Mouse (Mus musculus) neural tube, embryonic 11.5 days (tissue): ENCODE results near the gene Cdc42ep1. TPM values are rescaled to one million over a fixed set of nuclear protein-coding genes. Genes with fewer than 3 reads are reported as not detected.
A peak's percentile ranks its signal among the peaks of the same experiment; 100 is the strongest.
"Not testable (repeated sequence)": the region's sequence is repeated elsewhere in the genome, so short reads cannot be mapped to it uniquely, and the experiment has no call there.

Experiments used
- ATAC-seq: fragments of 200-750 bp; cut with Nextera tagmentation; 2 replicates; pipeline ENCODE4 v1.8.0; 2017; ENCODE audit warnings: moderate number of reproducible peaks, mild to moderate bottlenecking, moderate TSS enrichment, moderate library complexity; ENCODE audit not compliant: insufficient read depth, low FRiP score, low TSS enrichment
- DNase-seq: peaks from one replicate; pipeline ENCODE4 v3.0.0-alpha.2; 2015; ENCODE audit warnings: low spot score
- H3K27ac ChIP-seq: fragments of 300-500 bp; sonication (generic); 2 replicates; pipeline ENCODE4 v1.5.1; 2014; ENCODE audit warnings: low read depth, mild to moderate bottlenecking, low read length
- H3K27me3 ChIP-seq: fragments of 300-500 bp; sonication (generic); 2 replicates; pipeline ENCODE4 v1.6.1; 2014; ENCODE audit warnings: mild to moderate bottlenecking, low read length, mixed read lengths; ENCODE audit not compliant: control insufficient read depth, insufficient read depth
- H3K36me3 ChIP-seq: fragments of 300-500 bp; sonication (generic); 2 replicates; pipeline ENCODE4 v1.6.1; 2014; ENCODE audit warnings: mild to moderate bottlenecking, low read length, moderate library complexity, mixed read lengths; ENCODE audit not compliant: control insufficient read depth, insufficient read depth
- H3K4me1 ChIP-seq: fragments of 300-500 bp; sonication (generic); 2 replicates; pipeline ENCODE4 v1.6.1; 2014; ENCODE audit warnings: low read length, mixed read lengths; ENCODE audit not compliant: control insufficient read depth, insufficient read depth
- H3K4me2 ChIP-seq: fragments of 300-500 bp; sonication (generic); 2 replicates; pipeline ENCODE4 v1.6.1; 2014; ENCODE audit warnings: low read depth, mild to moderate bottlenecking, moderate library complexity
- H3K4me3 ChIP-seq: fragments of 300-500 bp; sonication (generic); 2 replicates; pipeline ENCODE4 v1.5.1; 2014; ENCODE audit warnings: low read depth, low read length
- H3K9ac ChIP-seq: fragments of 300-500 bp; sonication (generic); 2 replicates; pipeline ENCODE4 v1.6.1; 2014; ENCODE audit warnings: mild to moderate bottlenecking, low read length
- H3K9me3 ChIP-seq: fragments of 300-500 bp; sonication (generic); 2 replicates; pipeline ENCODE4 v1.6.1; 2016; ENCODE audit warnings: low read length; ENCODE audit not compliant: control insufficient read depth
- WGBS: fragments of 180-500 bp; shearing (Covaris S2); extraction: QIAGEN DNeasy Blood & Tissue Kit; methylation state at CpG from one replicate; pipeline ENCODE4 v1.1.7; 2014; 5-methylcytosine and 5-hydroxymethylcytosine counted together
- polyA plus RNA-seq: library from polyadenylated mRNA; unstranded; fragments of >200 nt; fragmentation: Nextera tagmentation; extraction: Ambion mirVana; gene quantifications from 2 replicates; pipeline ENCODE4 v1.2.1, GENCODE M21; 2014

The Cdc42ep1 gene
- polyA plus RNA-seq, 1 experiment from 2014 or later, result 14.0 TPM

DNA sequence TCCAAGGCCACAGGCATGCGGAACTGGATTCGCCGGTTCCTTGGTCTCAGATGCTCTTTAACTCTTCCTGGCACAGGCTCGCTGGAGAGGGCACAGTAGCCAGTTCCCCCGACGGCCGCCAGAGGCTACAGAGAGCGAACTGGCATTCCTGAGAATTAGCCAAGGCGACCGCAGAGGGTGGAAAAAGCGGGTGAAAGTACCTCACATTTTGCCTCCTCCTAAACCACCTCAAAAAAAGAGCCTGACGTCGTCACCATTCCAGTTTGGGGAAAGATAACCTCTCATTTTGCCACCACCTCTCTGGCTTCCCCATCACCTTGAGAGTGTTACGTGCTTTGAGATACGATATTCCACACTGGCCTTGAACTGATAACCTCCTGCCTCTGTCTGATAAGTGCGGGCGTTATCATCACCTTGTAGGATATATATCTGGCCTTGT is 33.9 kb downstream of the Cdc42ep1 start:
- peak overlapping the region; percentile 74 for H3K4me3 ChIP-seq
- H3K9ac ChIP-seq, result peak overlapping the region; percentile 88
- ATAC-seq (0 out of 2 replicates have a peak, but pooled peaks have one; percentile 18), DNase-seq (peak; percentile 86)
- peaks cover 6% of the 10 kb centered on the region; the same call in 1 of the 2 replicates for H3K4me1 ChIP-seq
- H3K9me3 ChIP-seq, result no peaks in the 10 kb centered on the region
- no peaks in the 10 kb centered on the region for H3K27me3 ChIP-seq
- 5% methylated on average over 17 of the region's 17 CpGs for WGBS
- H3K27ac ChIP-seq, result peak overlapping the region; percentile 98
- no peaks in the 10 kb centered on the region for H3K36me3 ChIP-seq
- peak overlapping the region; percentile 88 for H3K4me2 ChIP-seq

DNA sequence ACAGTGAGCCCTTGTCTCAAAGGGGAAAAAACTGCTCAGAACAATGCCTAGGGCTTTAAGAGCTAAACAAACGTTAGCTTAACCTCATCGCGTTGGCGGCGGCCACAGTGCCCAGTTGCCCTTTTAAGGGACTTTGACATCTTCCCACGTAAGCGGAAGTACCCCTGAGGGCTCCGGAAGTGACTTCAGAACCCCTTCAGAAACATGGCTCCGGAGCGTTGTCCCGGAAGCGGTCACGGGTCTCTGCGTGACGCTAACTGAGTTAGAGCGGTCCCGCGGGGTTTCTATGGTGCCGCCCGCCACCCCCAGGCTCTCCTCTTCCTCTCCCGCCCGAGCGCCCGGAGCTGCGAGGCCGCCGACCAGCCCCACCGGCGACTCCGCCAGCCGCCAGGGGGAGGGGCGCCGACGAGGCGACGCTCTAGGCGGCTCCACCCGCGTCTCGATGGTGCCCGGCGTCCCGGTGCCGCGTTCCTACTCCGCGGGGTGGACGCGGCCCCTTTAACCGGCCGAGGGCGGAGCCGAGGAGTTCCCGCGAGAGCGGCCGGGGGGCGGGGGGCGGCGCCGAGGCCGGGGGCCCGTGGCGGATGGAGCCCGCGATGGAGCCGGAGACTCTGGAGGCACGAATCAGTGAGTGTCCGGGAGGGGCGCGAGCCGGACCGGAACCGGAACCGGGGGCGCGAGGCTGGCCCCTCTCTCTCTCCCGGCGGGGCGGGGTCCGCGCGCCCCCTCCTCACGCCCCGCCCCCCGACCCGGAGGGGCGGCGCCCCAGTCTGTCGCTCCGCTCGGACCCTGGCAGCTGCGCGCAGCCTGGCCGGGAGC is 34.8 kb downstream of the Cdc42ep1 start, which contains the start of gene Gga1:
Gene Gga1 (plus strand): TSS at position 200 of the 819 bp plus-strand sequence.
- no peaks in the 10 kb centered on the region for H3K36me3 ChIP-seq
- H3K27me3 ChIP-seq, result no peaks in the 10 kb centered on the region
- H3K27ac ChIP-seq, result peak within 1 kb of the TSS; percentile 98
- H3K4me2 ChIP-seq, result peak within 1 kb of the TSS; percentile 88
- peak within 1 kb of the TSS; percentile 88 for H3K9ac ChIP-seq
- DNase-seq (peak; percentile 95), ATAC-seq (peak; percentile 89)
- under 1% methylated on average over 72 of the region's 95 CpGs for WGBS
- H3K9me3 ChIP-seq, result no peaks in the 10 kb centered on the region
- H3K4me3 ChIP-seq, result peak within 1 kb of the TSS; percentile 74
- peaks cover 6% of the 10 kb centered on the region; the same call in 1 of the 2 replicates for H3K4me1 ChIP-seq

- Histone ChIP-seq H3K36me3 (no peaks in the 10 kb centered on the region), H3K9ac (peak overlapping the region; percentile 88), H3K27me3 (no peaks in the 10 kb centered on the region), H3K27ac (peak overlapping the region; percentile 98), H3K4me2 (peak overlapping the region; percentile 88), H3K9me3 (no peaks in the 10 kb centered on the region), H3K4me3 (peak overlapping the region; percentile 74), H3K4me1 (peaks cover 6% of the 10 kb centered on the region; the same call in 1 of the 2 replicates)
- ATAC-seq, result peak; percentile 31; the same call in 1 of the 2 replicates
- DNase-seq, result no peak
- under 1% methylated on average over 17 of the region's 17 CpGs for WGBS
Observed at GRCm38 (mm10) chr15:78877810-78878390, 35.5 kb downstream of the Cdc42ep1 start.

DNA sequence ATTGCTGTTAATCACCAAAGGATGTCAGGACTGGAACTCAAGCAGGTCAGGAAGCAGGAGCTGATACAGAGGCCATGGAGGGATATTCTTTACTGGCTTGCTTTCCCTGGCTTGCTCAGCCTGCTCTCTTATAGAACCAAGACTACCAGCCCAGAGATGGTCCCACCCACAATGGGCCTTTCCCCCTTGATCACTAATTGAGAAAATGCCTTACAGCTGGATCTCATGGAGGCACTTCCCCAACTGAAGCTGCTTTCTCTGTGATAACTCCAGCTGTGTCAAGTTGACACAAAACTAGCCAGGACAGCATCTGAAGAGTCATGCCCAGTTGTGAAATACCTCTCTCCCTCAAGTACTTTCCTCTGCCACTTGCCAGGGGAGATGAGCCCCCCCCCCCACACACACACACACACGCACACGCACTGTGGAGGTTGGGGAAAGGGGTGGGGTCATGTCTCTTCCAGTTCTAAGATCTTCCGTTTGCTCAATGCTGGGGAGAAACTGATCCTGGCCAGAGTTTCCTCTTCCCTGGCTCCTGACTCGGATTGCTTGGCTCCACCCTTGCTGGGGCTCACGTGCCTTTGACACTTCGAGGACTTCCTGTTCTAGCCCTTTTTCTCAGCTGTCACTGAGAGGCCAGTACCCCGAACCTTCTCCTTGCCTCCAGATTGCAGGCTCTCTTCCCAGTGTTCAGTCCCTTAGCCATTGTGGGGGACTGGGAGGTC is 36.5 kb downstream of the Cdc42ep1 start:
- H3K9ac ChIP-seq, H3K4me2 ChIP-seq, H3K27ac ChIP-seq, DNase-seq, H3K4me3 ChIP-seq, H3K27me3 ChIP-seq, H3K36me3 ChIP-seq, H3K9me3 ChIP-seq, ATAC-seq, H3K4me1 ChIP-seq: not testable (repeated sequence)
- 74% methylated on average over 7 of the region's 7 CpGs for WGBS

GRCm38 (mm10) chr15:78880432-78880831 is 38.0 kb downstream of the Cdc42ep1 start:
- WGBS, result 94% methylated on average over 8 of the region's 8 CpGs
- H3K27ac ChIP-seq, result no peak overlapping the region
- H3K4me3 ChIP-seq, result no peak overlapping the region
- DNase-seq (no peak), ATAC-seq (no peak)
- H3K4me1 ChIP-seq, result peaks cover 6% of the 10 kb centered on the region; the same call in 1 of the 2 replicates
- no peaks in the 10 kb centered on the region for H3K9me3 ChIP-seq
- no peak overlapping the region for H3K9ac ChIP-seq
- no peak overlapping the region for H3K4me2 ChIP-seq
- peaks cover 14% of the 10 kb centered on the region for H3K36me3 ChIP-seq
- no peaks in the 10 kb centered on the region for H3K27me3 ChIP-seq

DNA sequence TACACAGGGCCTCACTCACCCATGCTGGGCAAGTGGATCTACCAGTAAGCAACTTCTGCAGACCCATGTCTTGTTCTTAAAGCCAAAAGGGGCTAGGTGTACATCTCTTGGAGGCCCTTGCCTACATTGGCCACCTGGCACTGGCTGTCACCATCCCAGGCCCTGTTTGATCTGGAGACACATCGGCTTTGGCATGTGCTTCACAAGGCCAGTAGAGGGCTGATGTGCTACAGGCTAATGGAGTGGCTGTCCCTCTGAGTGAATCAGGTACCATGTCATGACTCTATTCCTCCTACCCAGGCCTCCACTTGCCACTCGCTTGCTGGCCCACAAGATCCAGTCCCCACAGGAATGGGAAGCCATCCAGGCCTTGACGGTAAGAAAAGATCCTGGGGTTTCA is 39.4 kb downstream of the Cdc42ep1 start:
- ATAC-seq (no peak), DNase-seq (no peak)
- Histone ChIP-seq H3K27ac (no peak overlapping the region), H3K9ac (no peak overlapping the region), H3K4me2 (no peak overlapping the region), H3K27me3 (no peaks in the 10 kb centered on the region), H3K4me3 (no peak overlapping the region), H3K9me3 (no peaks in the 10 kb centered on the region), H3K4me1 (peaks cover 6% of the 10 kb centered on the region; the same call in 1 of the 2 replicates), H3K36me3 (peaks cover 14% of the 10 kb centered on the region)
- 88% methylated on average over 3 of the region's 3 CpGs for WGBS

GRCm38 (mm10) chr15:78889401-78889853 is 47.0 kb downstream of the Cdc42ep1 start:
- Histone ChIP-seq H3K4me2 (no peak overlapping the region), H3K9ac (no peak overlapping the region), H3K27me3 (no peaks in the 10 kb centered on the region), H3K27ac (no peak overlapping the region), H3K4me1 (peaks cover 3% of the 10 kb centered on the region; the same call in 1 of the 2 replicates), H3K36me3 (peaks cover 11% of the 10 kb centered on the region), H3K4me3 (no peak overlapping the region), H3K9me3 (no peaks in the 10 kb centered on the region)
- DNase-seq (no peak), ATAC-seq (no peak)
- WGBS, result 29% methylated on average over 11 of the region's 13 CpGs

DNA sequence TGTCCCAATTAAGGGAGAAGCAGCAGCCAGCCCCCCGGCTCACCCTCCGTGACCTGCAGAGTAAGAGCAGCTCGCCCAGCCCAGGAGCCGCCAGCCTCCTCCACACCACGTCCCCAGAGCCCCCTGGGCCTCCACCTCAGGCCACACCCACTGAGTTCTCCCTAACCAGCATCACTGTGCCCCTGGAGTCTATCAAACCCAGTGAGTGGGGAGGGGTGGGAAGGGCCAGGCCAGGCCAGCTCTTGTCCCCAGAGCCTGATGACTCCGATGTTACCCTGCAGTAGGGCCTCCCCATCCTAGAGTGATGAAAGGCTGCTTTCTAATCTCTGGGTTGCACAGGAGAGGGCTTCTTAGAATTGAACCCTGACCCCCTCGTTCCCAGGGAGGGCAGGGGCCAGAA is 50.0 kb downstream of the Cdc42ep1 start:
- Histone ChIP-seq H3K9me3 (no peaks in the 10 kb centered on the region), H3K36me3 (peaks cover 7% of the 10 kb centered on the region; the same call in 1 of the 2 replicates), H3K4me3 (no peak overlapping the region), H3K4me2 (no peak overlapping the region), H3K27me3 (no peaks in the 10 kb centered on the region), H3K27ac (no peak overlapping the region), H3K4me1 (peaks cover 5% of the 10 kb centered on the region), H3K9ac (no peak overlapping the region)
- WGBS, result 72% methylated on average over 7 of the region's 7 CpGs
- DNase-seq, result no peak
- ATAC-seq, result no peak
